Mouse (Mus musculus): ENCODE measurements around the gene Tubgcp5.

DNA sequence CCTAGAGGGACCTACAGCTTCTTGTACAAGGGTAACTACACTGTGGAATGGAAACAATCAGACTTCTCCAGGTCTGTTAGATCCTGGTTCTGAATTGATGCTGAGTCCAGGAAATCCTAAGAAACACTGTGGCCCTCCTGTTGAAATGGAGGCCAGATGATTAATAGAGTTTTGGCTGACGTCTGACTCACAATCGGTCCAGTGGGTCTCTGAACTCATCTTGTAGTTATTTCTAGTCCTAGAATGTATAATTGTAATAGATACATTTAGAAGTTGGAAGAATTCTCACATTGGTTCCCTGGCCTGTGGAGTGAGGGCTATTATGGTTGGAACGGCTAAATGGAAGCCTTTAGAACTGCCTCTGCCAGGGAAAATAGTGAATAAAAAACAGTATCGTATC, 67.2 kb downstream of the Tubgcp5 start:
- TF ChIP-seq POLR2A (IDR thresholded peaks at IDR 0.05; ENCODE audit: control insufficient read depth in 1 of 2, insufficient read depth in 1 of 2, low read depth in 1 of 2, low read length in 2 of 2, poor library complexity in 1 of 2) (no peak), CTCF (IDR thresholded peaks at IDR 0.05 in 2 of 3, conservative IDR thresholded peaks at IDR 0.05 in 1 of 3; ENCODE audit: control insufficient read depth in 1 of 3, insufficient read depth in 1 of 3, low read depth in 2 of 3, low read length in 3 of 3, poor library complexity in 1 of 3, severe bottlenecking in 1 of 3) (no peak), ZMIZ1 (IDR thresholded peaks at IDR 0.05; ENCODE audit: low read depth, low read length) (no peak)
